Mouse (Mus musculus): Measurements from ENCODE around the gene Smyd4. TPM values are rescaled to one million over a fixed set of nuclear protein-coding genes. Genes with fewer than 3 reads are reported as not detected.

Smyd4 gene
- total and polyA plus RNA-seq, 3 experiments = 9.6 to 12.8 TPM; not detected in 1

GRCm38 (mm10) chr11:75310813-75311212 lies 37.4 kb upstream of the Smyd4 start:
- TF ChIP-seq RAD21 (IDR thresholded peaks at IDR 0.05; ENCODE audit: low read depth, low read length) = no peak
- no peak for TF ChIP-seq MAFK (IDR thresholded peaks at IDR 0.05; ENCODE audit: borderline replicate concordance, low read depth, low read length)
- no peak for TF ChIP-seq JUND (IDR thresholded peaks at IDR 0.05; ENCODE audit: low read depth, low read length)
- TF ChIP-seq USF1 (IDR thresholded peaks at IDR 0.05; ENCODE audit: low read depth, low read length) = no peak
- no peak for TF ChIP-seq NRF1 (IDR thresholded peaks at IDR 0.05; ENCODE audit: insufficient read depth, low read depth, low read length, poor library complexity, severe bottlenecking)
- no peak for TF ChIP-seq RCOR1 (IDR thresholded peaks at IDR 0.05; ENCODE audit: low read depth, low read length)
- TF ChIP-seq CHD2 (IDR thresholded peaks at IDR 0.05; ENCODE audit: low read length) = no peak
- TF ChIP-seq NELFE (IDR thresholded peaks at IDR 0.05; ENCODE audit: low read depth, low read length) = no peak
- no peak overlapping the region for H3K27ac ChIP-seq (ENCODE audit: control insufficient read depth, low read depth, low read length)
- no peak for DNase-seq (ENCODE audit: low read depth, low spot score)
- H3K4me3 ChIP-seq (ENCODE audit: control insufficient read depth in 1 of 2, insufficient read depth in 1 of 2, low read depth in 2 of 2, low read length in 2 of 2) = no peak overlapping the region
- H3K27me3 ChIP-seq (ENCODE audit: control insufficient read depth in 1 of 2, insufficient read depth in 2 of 2, low read length in 2 of 2) = no peaks in the 10 kb centered on the region
- H3K9ac ChIP-seq (ENCODE audit: control insufficient read depth, low read depth, low read length, poor library complexity, severe bottlenecking) = no peak overlapping the region
- H3K4me1 ChIP-seq (ENCODE audit: control insufficient read depth in 1 of 2, insufficient read depth in 2 of 2, low read length in 2 of 2) = peaks cover 11 to 22% of the 10 kb centered on the region in 2 experiments
- H3K9me3 ChIP-seq (replicated peaks; ENCODE audit: insufficient read depth, low read length) = no peaks in the 10 kb centered on the region
- no peaks in the 10 kb centered on the region for H3K79me2 ChIP-seq (ENCODE audit: control insufficient read depth, insufficient read depth, low read length, poor library complexity)
- peaks cover 25 to 39% of the 10 kb centered on the region in 2 experiments for H3K36me3 ChIP-seq (ENCODE audit: control insufficient read depth in 1 of 2, insufficient read depth in 2 of 2, low read length in 2 of 2)

- Histone ChIP-seq H3K36me3 (ENCODE audit: control insufficient read depth in 1 of 2, insufficient read depth in 2 of 2, low read length in 2 of 2) (peaks cover 25 to 37% of the 10 kb centered on the region in 2 experiments), H3K9me3 (replicated peaks; ENCODE audit: insufficient read depth, low read length) (no peaks in the 10 kb centered on the region), H3K4me3 (ENCODE audit: control insufficient read depth in 1 of 2, insufficient read depth in 1 of 2, low read depth in 2 of 2, low read length in 2 of 2) (no peak overlapping the region)
These were observed 36.5 kb upstream of the Smyd4 start for GRCm38 (mm10) chr11:75311751-75312150.

GRCm38 (mm10) chr11:75313834-75314233 lies 34.4 kb upstream of the Smyd4 start:
- peak overlapping the region; percentile 27 to 33 for H3K4me3 ChIP-seq (ENCODE audit: control insufficient read depth in 1 of 2, insufficient read depth in 1 of 2, low read depth in 2 of 2, low read length in 2 of 2)
- H3K27me3 ChIP-seq (ENCODE audit: control insufficient read depth in 1 of 2, insufficient read depth in 2 of 2, low read length in 2 of 2) = no peaks in the 10 kb centered on the region
- peaks cover 25 to 30% of the 10 kb centered on the region in 2 experiments for H3K36me3 ChIP-seq (ENCODE audit: control insufficient read depth in 1 of 2, insufficient read depth in 2 of 2, low read length in 2 of 2)
- no peaks in the 10 kb centered on the region for H3K9me3 ChIP-seq (replicated peaks; ENCODE audit: insufficient read depth, low read length)
- H3K9ac ChIP-seq (ENCODE audit: control insufficient read depth, low read depth, low read length, poor library complexity, severe bottlenecking) = no peak overlapping the region
- peak; percentile 98 for DNase-seq (ENCODE audit: low read depth, low spot score)
- H3K27ac ChIP-seq (ENCODE audit: control insufficient read depth, low read depth, low read length) = peak overlapping the region; percentile 85
- H3K79me2 ChIP-seq (ENCODE audit: control insufficient read depth, insufficient read depth, low read length, poor library complexity) = no peaks in the 10 kb centered on the region
- H3K4me1 ChIP-seq (ENCODE audit: control insufficient read depth in 1 of 2, insufficient read depth in 2 of 2, low read length in 2 of 2) = peaks cover 11 to 22% of the 10 kb centered on the region in 2 experiments
- peak; percentile 91 for TF ChIP-seq POLR2AphosphoS2 (IDR thresholded peaks at IDR 0.05; ENCODE audit: low read length)
- TF ChIP-seq JUND (IDR thresholded peaks at IDR 0.05; ENCODE audit: low read depth, low read length) = peak; percentile 50; the same call in 1 of the 2 replicates
- TF ChIP-seq SMC3 (IDR thresholded peaks at IDR 0.05; ENCODE audit: low read depth, low read length) = no peak
- TF ChIP-seq TCF12 (IDR thresholded peaks at IDR 0.05; ENCODE audit: low read depth, low read length) = peak; percentile 99
- TF ChIP-seq ZMIZ1 (IDR thresholded peaks at IDR 0.05; ENCODE audit: low read depth, low read length) = no peak
- no peak for TF ChIP-seq RAD21 (IDR thresholded peaks at IDR 0.05; ENCODE audit: low read depth, low read length)
- peak; percentile 72; the same call in 1 of the 2 replicates for TF ChIP-seq MAZ (IDR thresholded peaks at IDR 0.05; ENCODE audit: low read depth, low read length)
- peak; percentile 99 for TF ChIP-seq GATA1 (IDR thresholded peaks at IDR 0.05; ENCODE audit: low read depth, low read length)
- peak; percentile 42; the same call in 1 of the 2 replicates for TF ChIP-seq ELF1 (IDR thresholded peaks at IDR 0.05; ENCODE audit: low read depth, low read length)
- TF ChIP-seq NRF1 (IDR thresholded peaks at IDR 0.05; ENCODE audit: insufficient read depth, low read depth, low read length, poor library complexity, severe bottlenecking) = no peak
- peak; percentile 89; the same call in 1 of the 2 replicates for TF ChIP-seq GABPA (IDR thresholded peaks at IDR 0.05; ENCODE audit: low read depth, low read length)
- TF ChIP-seq RCOR1 (IDR thresholded peaks at IDR 0.05; ENCODE audit: low read depth, low read length) = peak; percentile 93
- TF ChIP-seq ZC3H11A (IDR thresholded peaks at IDR 0.05; ENCODE audit: low read depth, low read length) = no peak
- TF ChIP-seq SIN3A (IDR thresholded peaks at IDR 0.05; ENCODE audit: low read length) = peak; percentile 99
- no peak for TF ChIP-seq USF2 (IDR thresholded peaks at IDR 0.05; ENCODE audit: borderline replicate concordance in 1 of 2, insufficient read depth in 1 of 2, low read depth in 1 of 2, low read length in 2 of 2)
- TF ChIP-seq KAT2A (conservative IDR thresholded peaks at IDR 0.05; ENCODE audit: low read depth, low read length) = peak; percentile 47
- 0 out of 2 replicates have a peak, but pooled peaks have one; percentile 64 for TF ChIP-seq MEF2A (IDR thresholded peaks at IDR 0.05; ENCODE audit: extremely low read depth, insufficient replicate concordance, low read depth, low read length, poor library complexity, severe bottlenecking)
- no peak for TF ChIP-seq POLR2AphosphoS5 (IDR thresholded peaks at IDR 0.05; ENCODE audit: borderline replicate concordance, low read depth, low read length)
- TF ChIP-seq TAL1 (IDR thresholded peaks at IDR 0.05; ENCODE audit: low read length) = peak; percentile 98

More at GRCm38 (mm10) chr11:75311751-75312150, 36.5 kb upstream of the Smyd4 start:
- no peak for DNase-seq (ENCODE audit: low read depth, low spot score)
- H3K9ac ChIP-seq (ENCODE audit: control insufficient read depth, low read depth, low read length, poor library complexity, severe bottlenecking) = no peak overlapping the region
- H3K27ac ChIP-seq (ENCODE audit: control insufficient read depth, low read depth, low read length) = no peak overlapping the region
- peaks cover 11 to 22% of the 10 kb centered on the region in 2 experiments for H3K4me1 ChIP-seq (ENCODE audit: control insufficient read depth in 1 of 2, insufficient read depth in 2 of 2, low read length in 2 of 2)
- no peaks in the 10 kb centered on the region for H3K27me3 ChIP-seq (ENCODE audit: control insufficient read depth in 1 of 2, insufficient read depth in 2 of 2, low read length in 2 of 2)
- H3K79me2 ChIP-seq (ENCODE audit: control insufficient read depth, insufficient read depth, low read length, poor library complexity) = no peaks in the 10 kb centered on the region
- TF ChIP-seq ZC3H11A (IDR thresholded peaks at IDR 0.05; ENCODE audit: low read depth, low read length) (no peak), BHLHE40 (IDR thresholded peaks at IDR 0.05; ENCODE audit: borderline replicate concordance, low read depth, low read length) (no peak), ETS1 (IDR thresholded peaks at IDR 0.05; ENCODE audit: low read depth, low read length) (no peak), EP300 (IDR thresholded peaks at IDR 0.05; ENCODE audit: low read depth in 1 of 2, low read length in 2 of 2) (no peak)
